Mouse (Mus musculus): ENCODE results near the gene Tmem30b. TPM values are rescaled to one million over a fixed set of nuclear protein-coding genes. Genes with fewer than 3 reads are reported as not detected.
A peak's percentile ranks its signal among the peaks of the same experiment; 100 is the strongest.

The Tmem30b gene
- 0.58 and 0.94 TPM in 2 replicates for polyA plus RNA-seq (2014; fragmentation: Nextera tagmentation; extraction: Ambion mirVana)

GRCm38 (mm10) chr12:73546086-73546711 is at the start of gene Tmem30b:
TSS of gene Tmem30b (minus strand) at chr12:73546392.
- 3% methylated on average over 47 of the region's 61 CpGs for WGBS
- ATAC-seq (replicated peaks; ENCODE audit: low FRiP score) = peak; percentile 45; the same call in 1 of the 2 replicates
- H3K27ac ChIP-seq (ENCODE audit: low read depth, low read length) = no peak within 1 kb of the TSS

GRCm38 (mm10) chr12:73595226-73595625 is 49.0 kb upstream of the Tmem30b start:
- Histone ChIP-seq H3K27me3 (replicated peaks; ENCODE audit: control insufficient read depth, insufficient read depth, low read length) (no peaks in the 10 kb centered on the region), H3K27ac (ENCODE audit: low read depth, low read length) (no peak overlapping the region), H3K4me1 (replicated peaks; ENCODE audit: control insufficient read depth, insufficient read depth, low read length) (no peaks in the 10 kb centered on the region), H3K36me3 (ENCODE audit: control insufficient read depth, insufficient read depth, low read length) (no peaks in the 10 kb centered on the region), H3K9ac (ENCODE audit: low read depth, low read length) (no peak overlapping the region), H3K4me2 (no peak overlapping the region), H3K4me3 (ENCODE audit: low read depth, low read length) (no peak overlapping the region), H3K9me3 (ENCODE audit: control insufficient read depth, low read length) (no peaks in the 10 kb centered on the region)
- WGBS = 53% methylated on average over 8 of the region's 8 CpGs
- ATAC-seq (replicated peaks; ENCODE audit: low FRiP score) = no peak
- no peak for DNase-seq (ENCODE audit: low spot score)

More at GRCm38 (mm10) chr12:73546086-73546711, at the start of gene Tmem30b:
- Histone ChIP-seq H3K4me1 (replicated peaks; ENCODE audit: control insufficient read depth, insufficient read depth, low read length) (peaks cover 5% of the 10 kb centered on the region; the same call in 1 of the 2 replicates), H3K9me3 (ENCODE audit: control insufficient read depth, low read length) (no peaks in the 10 kb centered on the region), H3K4me2 (peak within 1 kb of the TSS; percentile 72), H3K27me3 (replicated peaks; ENCODE audit: control insufficient read depth, insufficient read depth, low read length) (peaks cover 67% of the 10 kb centered on the region), H3K4me3 (ENCODE audit: low read depth, low read length) (peak within 1 kb of the TSS; percentile 49), H3K36me3 (ENCODE audit: control insufficient read depth, insufficient read depth, low read length) (no peaks in the 10 kb centered on the region), H3K9ac (ENCODE audit: low read depth, low read length) (no peak within 1 kb of the TSS)
- DNase-seq (ENCODE audit: low spot score) = no peak

GRCm38 (mm10) chr12:73594177-73594745 is 48.1 kb upstream of the Tmem30b start:
- 64% methylated on average over 9 of the region's 9 CpGs for WGBS
- no peak for ATAC-seq (replicated peaks; ENCODE audit: low FRiP score)

GRCm38 (mm10) chr12:73593021-73593798 is 47.0 kb upstream of the Tmem30b start:
- Histone ChIP-seq H3K36me3 (ENCODE audit: control insufficient read depth, insufficient read depth, low read length) (no peaks in the 10 kb centered on the region), H3K4me2 (no peak overlapping the region), H3K27ac (ENCODE audit: low read depth, low read length) (no peak overlapping the region), H3K9ac (ENCODE audit: low read depth, low read length) (no peak overlapping the region), H3K27me3 (replicated peaks; ENCODE audit: control insufficient read depth, insufficient read depth, low read length) (no peaks in the 10 kb centered on the region), H3K4me1 (replicated peaks; ENCODE audit: control insufficient read depth, insufficient read depth, low read length) (no peaks in the 10 kb centered on the region), H3K4me3 (ENCODE audit: low read depth, low read length) (no peak overlapping the region), H3K9me3 (ENCODE audit: control insufficient read depth, low read length) (no peaks in the 10 kb centered on the region)
- ATAC-seq (replicated peaks; ENCODE audit: low FRiP score) (no peak), DNase-seq (ENCODE audit: low spot score) (no peak)
- WGBS = 56% methylated on average over 12 of the region's 12 CpGs

More at GRCm38 (mm10) chr12:73594177-73594745, 48.1 kb upstream of the Tmem30b start:
- Histone ChIP-seq H3K4me3 (ENCODE audit: low read depth, low read length) (no peak overlapping the region), H3K27ac (ENCODE audit: low read depth, low read length) (no peak overlapping the region), H3K9ac (ENCODE audit: low read depth, low read length) (no peak overlapping the region), H3K4me2 (no peak overlapping the region), H3K4me1 (replicated peaks; ENCODE audit: control insufficient read depth, insufficient read depth, low read length) (no peaks in the 10 kb centered on the region), H3K27me3 (replicated peaks; ENCODE audit: control insufficient read depth, insufficient read depth, low read length) (no peaks in the 10 kb centered on the region), H3K36me3 (ENCODE audit: control insufficient read depth, insufficient read depth, low read length) (no peaks in the 10 kb centered on the region), H3K9me3 (ENCODE audit: control insufficient read depth, low read length) (no peaks in the 10 kb centered on the region)
- no peak for DNase-seq (ENCODE audit: low spot score)

- Histone ChIP-seq H3K4me3 (ENCODE audit: low read depth, low read length) (no peak overlapping the region), H3K9ac (ENCODE audit: low read depth, low read length) (no peak overlapping the region), H3K27ac (ENCODE audit: low read depth, low read length) (no peak overlapping the region), H3K27me3 (replicated peaks; ENCODE audit: control insufficient read depth, insufficient read depth, low read length) (peaks cover 3% of the 10 kb centered on the region; the same call in 1 of the 2 replicates), H3K36me3 (ENCODE audit: control insufficient read depth, insufficient read depth, low read length) (no peaks in the 10 kb centered on the region), H3K4me1 (replicated peaks; ENCODE audit: control insufficient read depth, insufficient read depth, low read length) (no peaks in the 10 kb centered on the region), H3K4me2 (no peak overlapping the region), H3K9me3 (ENCODE audit: control insufficient read depth, low read length) (no peaks in the 10 kb centered on the region)
- DNase-seq (ENCODE audit: low spot score) = no peak
- ATAC-seq (replicated peaks; ENCODE audit: low FRiP score) = no peak
- WGBS = 41% methylated on average over 7 of the region's 11 CpGs
These were observed 45.4 kb upstream of the Tmem30b start for GRCm38 (mm10) chr12:73591625-73592024.

GRCm38 (mm10) chr12:73590627-73591276 is 44.6 kb upstream of the Tmem30b start:
- Histone ChIP-seq H3K9me3 (ENCODE audit: control insufficient read depth, low read length) (no peaks in the 10 kb centered on the region), H3K4me1 (replicated peaks; ENCODE audit: control insufficient read depth, insufficient read depth, low read length) (no peaks in the 10 kb centered on the region), H3K27me3 (replicated peaks; ENCODE audit: control insufficient read depth, insufficient read depth, low read length) (peaks cover 9% of the 10 kb centered on the region), H3K36me3 (ENCODE audit: control insufficient read depth, insufficient read depth, low read length) (no peaks in the 10 kb centered on the region), H3K4me2 (no peak overlapping the region), H3K4me3 (ENCODE audit: low read depth, low read length) (no peak overlapping the region), H3K9ac (ENCODE audit: low read depth, low read length) (no peak overlapping the region), H3K27ac (ENCODE audit: low read depth, low read length) (no peak overlapping the region)
- 82% methylated on average over 15 of the region's 15 CpGs for WGBS
- no peak for ATAC-seq (replicated peaks; ENCODE audit: low FRiP score)
- DNase-seq (ENCODE audit: low spot score) = no peak

GRCm38 (mm10) chr12:73587262-73587661 is 41.1 kb upstream of the Tmem30b start:
- H3K27me3 ChIP-seq (replicated peaks; ENCODE audit: control insufficient read depth, insufficient read depth, low read length) = peaks cover 26% of the 10 kb centered on the region
- no peak overlapping the region for H3K9ac ChIP-seq (ENCODE audit: low read depth, low read length)
- H3K27ac ChIP-seq (ENCODE audit: low read depth, low read length) = no peak overlapping the region
- DNase-seq (ENCODE audit: low spot score) (no peak), ATAC-seq (replicated peaks; ENCODE audit: low FRiP score) (no peak)
- WGBS = 46% methylated on average over 3 of the region's 3 CpGs
- H3K4me3 ChIP-seq (ENCODE audit: low read depth, low read length) = no peak overlapping the region
- H3K9me3 ChIP-seq (ENCODE audit: control insufficient read depth, low read length) = no peaks in the 10 kb centered on the region
- H3K36me3 ChIP-seq (ENCODE audit: control insufficient read depth, insufficient read depth, low read length) = no peaks in the 10 kb centered on the region
- no peaks in the 10 kb centered on the region; the same call in 1 of the 2 replicates for H3K4me1 ChIP-seq (replicated peaks; ENCODE audit: control insufficient read depth, insufficient read depth, low read length)
- H3K4me2 ChIP-seq = no peak overlapping the region

GRCm38 (mm10) chr12:73585850-73586249 is 39.7 kb upstream of the Tmem30b start:
- WGBS = 7% methylated on average over 7 of the region's 7 CpGs
- Histone ChIP-seq H3K27me3 (replicated peaks; ENCODE audit: control insufficient read depth, insufficient read depth, low read length) (peaks cover 26% of the 10 kb centered on the region), H3K36me3 (ENCODE audit: control insufficient read depth, insufficient read depth, low read length) (no peaks in the 10 kb centered on the region), H3K4me1 (replicated peaks; ENCODE audit: control insufficient read depth, insufficient read depth, low read length) (no peaks in the 10 kb centered on the region; the same call in 1 of the 2 replicates), H3K9me3 (ENCODE audit: control insufficient read depth, low read length) (no peaks in the 10 kb centered on the region), H3K4me2 (peak overlapping the region; percentile 82), H3K27ac (ENCODE audit: low read depth, low read length) (no peak overlapping the region), H3K9ac (ENCODE audit: low read depth, low read length) (no peak overlapping the region), H3K4me3 (ENCODE audit: low read depth, low read length) (peak overlapping the region; percentile 65)
- DNase-seq (ENCODE audit: low spot score) (no peak), ATAC-seq (replicated peaks; ENCODE audit: low FRiP score) (no peak)
